Mouse (Mus musculus) erythroblast, embryonic 14.5 days (primary cell): ENCODE measurements around the gene H6pd. TPM values are rescaled to one million over a fixed set of nuclear protein-coding genes. Genes with fewer than 3 reads are reported as not detected.
A peak's percentile ranks its signal among the peaks of the same experiment; 100 is the strongest.

Experiments
- H3K27me3 ChIP-seq: 2 replicates; pipeline ENCODE4 v1.6.1; 2012; ENCODE audit warnings: inconsistent platforms; ENCODE audit not compliant: control insufficient read depth
- H3K36me3 ChIP-seq: 2 replicates; pipeline ENCODE4 v1.6.1; 2012; ENCODE audit warnings: mild to moderate bottlenecking, inconsistent platforms; ENCODE audit not compliant: control insufficient read depth
- H3K4me1 ChIP-seq: 2 replicates; pipeline ENCODE4 v1.6.1; 2012; ENCODE audit warnings: inconsistent platforms; ENCODE audit not compliant: control insufficient read depth
- H3K4me3 ChIP-seq: replicated peaks from 2 replicates; pipeline ENCODE3; 2012; ENCODE audit warnings: moderate library complexity, mild to moderate bottlenecking, inconsistent platforms
- H3K9me3 ChIP-seq: 2 replicates; pipeline ENCODE4 v1.6.1; 2012; ENCODE audit warnings: low read length, inconsistent platforms, mixed read lengths; ENCODE audit not compliant: control insufficient read depth
- GATA1 ChIP-seq: IDR thresholded peaks from 2 replicates; pipeline ENCODE4 v1.6.1; 2012; ENCODE audit warnings: low read length, inconsistent platforms, mixed read lengths
- TAL1 ChIP-seq: IDR thresholded peaks from 3 replicates; pipeline ENCODE4 v1.6.1; 2012; ENCODE audit warnings: low read length, inconsistent platforms, mixed read lengths
- polyA plus RNA-seq: library from polyadenylated mRNA; stranded (reverse); fragments of >175 nt; gene quantifications from 2 replicates; pipeline ENCODE4 v1.2.3, GENCODE M21; 2012

The H6pd gene
- polyA plus RNA-seq, 1 experiment, result 0.06 TPM

- Histone ChIP-seq H3K9me3 (peaks cover 10% of the 10 kb centered on the region), H3K27me3 (peaks cover 31% of the 10 kb centered on the region), H3K4me1 (peaks cover 10% of the 10 kb centered on the region), H3K4me3 (no peak overlapping the region), H3K36me3 (no peaks in the 10 kb centered on the region)
- TF ChIP-seq GATA1 (no peak), TAL1 (no peak)
Observed at GRCm38 (mm10) chr4:149959816-149960215, 49.0 kb downstream of the H6pd start.

- Histone ChIP-seq H3K9me3 (peaks cover 13% of the 10 kb centered on the region), H3K36me3 (no peaks in the 10 kb centered on the region), H3K4me3 (no peak overlapping the region), H3K4me1 (peaks cover 21% of the 10 kb centered on the region), H3K27me3 (peaks cover 44% of the 10 kb centered on the region)
- TF ChIP-seq TAL1 (no peak), GATA1 (no peak)
Observed at GRCm38 (mm10) chr4:149958566-149958965, 50.3 kb downstream of the H6pd start.

- H3K9me3 ChIP-seq, result peaks cover 13% of the 10 kb centered on the region
- no peaks in the 10 kb centered on the region for H3K36me3 ChIP-seq
- H3K4me3 ChIP-seq, result no peak overlapping the region
- peaks cover 68% of the 10 kb centered on the region for H3K27me3 ChIP-seq
- peaks cover 21% of the 10 kb centered on the region for H3K4me1 ChIP-seq
- TF ChIP-seq GATA1, result no peak
- TF ChIP-seq TAL1, result no peak
Observed at GRCm38 (mm10) chr4:149956048-149956447, 52.8 kb downstream of the H6pd start.

GRCm38 (mm10) chr4:149955631-149956030 is 53.2 kb downstream of the H6pd start:
- peaks cover 21% of the 10 kb centered on the region for H3K4me1 ChIP-seq
- no peaks in the 10 kb centered on the region for H3K36me3 ChIP-seq
- TF ChIP-seq TAL1, result no peak
- TF ChIP-seq GATA1, result no peak
- H3K4me3 ChIP-seq, result no peak overlapping the region
- H3K9me3 ChIP-seq, result peaks cover 13% of the 10 kb centered on the region
- peaks cover 70% of the 10 kb centered on the region for H3K27me3 ChIP-seq

- peak within 1 kb of the TSS; percentile 54 for H3K4me3 ChIP-seq
- peaks cover 13% of the 10 kb centered on the region for H3K9me3 ChIP-seq
- peaks cover 21% of the 10 kb centered on the region for H3K4me1 ChIP-seq
- peaks cover 70% of the 10 kb centered on the region for H3K27me3 ChIP-seq
- TF ChIP-seq GATA1 (no peak), TAL1 (no peak)
- no peaks in the 10 kb centered on the region for H3K36me3 ChIP-seq
Observed at GRCm38 (mm10) chr4:149954893-149955439, 53.9 kb downstream of the H6pd start, which contains the start of gene Spsb1. TSS of gene Spsb1 (minus strand) at chr4:149955043.

- H3K9me3 ChIP-seq, result peaks cover 13% of the 10 kb centered on the region
- peaks cover 70% of the 10 kb centered on the region for H3K27me3 ChIP-seq
- peaks cover 21% of the 10 kb centered on the region for H3K4me1 ChIP-seq
- no peak for TF ChIP-seq TAL1
- TF ChIP-seq GATA1, result no peak
- no peaks in the 10 kb centered on the region for H3K36me3 ChIP-seq
- H3K4me3 ChIP-seq, result peak overlapping the region; percentile 54
Observed at GRCm38 (mm10) chr4:149953621-149954481, 55.0 kb downstream of the H6pd start.

- H3K27me3 ChIP-seq, result peaks cover 64% of the 10 kb centered on the region
- no peak overlapping the region for H3K4me3 ChIP-seq
- H3K4me1 ChIP-seq, result peaks cover 21% of the 10 kb centered on the region
- peaks cover 13% of the 10 kb centered on the region for H3K9me3 ChIP-seq
- H3K36me3 ChIP-seq, result no peaks in the 10 kb centered on the region
- TF ChIP-seq GATA1 (no peak), TAL1 (no peak)
Observed at GRCm38 (mm10) chr4:149952201-149952600, 56.6 kb downstream of the H6pd start.

GRCm38 (mm10) chr4:149951201-149951600 is 57.6 kb downstream of the H6pd start:
- peaks cover 56% of the 10 kb centered on the region for H3K27me3 ChIP-seq
- H3K4me1 ChIP-seq, result peaks cover 21% of the 10 kb centered on the region
- no peak for TF ChIP-seq TAL1

GRCm38 (mm10) chr4:149949691-149950090 is 59.1 kb downstream of the H6pd start:
- H3K27me3 ChIP-seq, result peaks cover 41% of the 10 kb centered on the region
- H3K9me3 ChIP-seq, result peaks cover 2% of the 10 kb centered on the region
- TF ChIP-seq TAL1 (no peak), GATA1 (no peak)
- H3K36me3 ChIP-seq, result no peaks in the 10 kb centered on the region
- no peak overlapping the region for H3K4me3 ChIP-seq
- H3K4me1 ChIP-seq, result peaks cover 10% of the 10 kb centered on the region

More at GRCm38 (mm10) chr4:149951201-149951600, 57.6 kb downstream of the H6pd start:
- H3K4me3 ChIP-seq, result no peak overlapping the region
- no peaks in the 10 kb centered on the region for H3K36me3 ChIP-seq
- peaks cover 12% of the 10 kb centered on the region for H3K9me3 ChIP-seq
